Mouse (Mus musculus): Measurements from ENCODE around the gene Pde10a. TPM values are rescaled to one million over a fixed set of nuclear protein-coding genes. Genes with fewer than 3 reads are reported as not detected.

Pde10a gene
- total RNA-seq, 1 experiment = 2.6 TPM

- in situ Hi-C loops (cut with MboI; ENCODE audit: low sequenced_read_pairs in 2 of 2, unreplicated experiment in 2 of 2) = no loop called here
- H3K9me3 ChIP-seq (ENCODE audit: control insufficient read depth, insufficient read depth, low read depth, low read length) = no peaks in the 10 kb centered on the region
- peaks cover 2% of the 10 kb centered on the region in 2 experiments; a peak in 1 of 4 replicates for H3K4me1 ChIP-seq (ENCODE audit: control insufficient read depth in 2 of 2, insufficient read depth in 2 of 2, low read length in 2 of 2, poor library complexity in 1 of 2)
- no peak for DNase-seq (ENCODE audit: low read depth, low spot score)
- no peak overlapping the region for H3K9ac ChIP-seq (ENCODE audit: insufficient read depth, low read depth, low read length, poor library complexity, severe bottlenecking)
- no peaks in the 10 kb centered on the region for H3K36me3 ChIP-seq (ENCODE audit: control insufficient read depth, insufficient read depth, low read length, poor library complexity, severe bottlenecking)
- TF ChIP-seq ZNF384 (IDR thresholded peaks at IDR 0.05; ENCODE audit: low read depth, low read length) (no peak), ZC3H11A (IDR thresholded peaks at IDR 0.05; ENCODE audit: borderline replicate concordance, low read depth, low read length) (no peak), HCFC1 (IDR thresholded peaks at IDR 0.05; ENCODE audit: borderline replicate concordance, insufficient read depth, low read length) (no peak), MAFK (IDR thresholded peaks at IDR 0.05; ENCODE audit: insufficient read depth, low read depth, low read length) (no peak), CHD2 (IDR thresholded peaks at IDR 0.05; ENCODE audit: low read depth, low read length) (no peak)
- no peak overlapping the region for H3K4me3 ChIP-seq (ENCODE audit: insufficient read depth in 1 of 2, low read depth in 1 of 2, low read length in 2 of 2, poor library complexity in 1 of 2, severe bottlenecking in 1 of 2)
- H3K27ac ChIP-seq (ENCODE audit: insufficient read depth, low read depth, low read length, poor library complexity, severe bottlenecking) = no peak overlapping the region
These were observed 133.7 kb downstream of the Pde10a start for GRCm38 (mm10) chr17:8658751-8659454.

GRCm38 (mm10) chr17:8666912-8667311 is 141.7 kb downstream of the Pde10a start:
- Histone ChIP-seq H3K4me3 (ENCODE audit: insufficient read depth in 1 of 2, low read depth in 1 of 2, low read length in 2 of 2, poor library complexity in 1 of 2, severe bottlenecking in 1 of 2) (no peak overlapping the region), H3K36me3 (ENCODE audit: control insufficient read depth, insufficient read depth, low read length, poor library complexity, severe bottlenecking) (no peaks in the 10 kb centered on the region), H3K4me1 (ENCODE audit: control insufficient read depth in 2 of 2, insufficient read depth in 2 of 2, low read length in 2 of 2, poor library complexity in 1 of 2) (no peaks in the 10 kb centered on the region), H3K9me3 (ENCODE audit: control insufficient read depth, insufficient read depth, low read depth, low read length) (no peaks in the 10 kb centered on the region), H3K9ac (ENCODE audit: insufficient read depth, low read depth, low read length, poor library complexity, severe bottlenecking) (no peak overlapping the region), H3K27ac (ENCODE audit: insufficient read depth, low read depth, low read length, poor library complexity, severe bottlenecking) (no peak overlapping the region)
- in situ Hi-C loops (cut with MboI; ENCODE audit: low sequenced_read_pairs in 2 of 2, unreplicated experiment in 2 of 2) = no loop called here
- TF ChIP-seq CHD2 (IDR thresholded peaks at IDR 0.05; ENCODE audit: low read depth, low read length) (no peak), MAFK (IDR thresholded peaks at IDR 0.05; ENCODE audit: insufficient read depth, low read depth, low read length) (no peak), ZNF384 (IDR thresholded peaks at IDR 0.05; ENCODE audit: low read depth, low read length) (no peak), HCFC1 (IDR thresholded peaks at IDR 0.05; ENCODE audit: borderline replicate concordance, insufficient read depth, low read length) (no peak), ZC3H11A (IDR thresholded peaks at IDR 0.05; ENCODE audit: borderline replicate concordance, low read depth, low read length) (no peak)
- DNase-seq (ENCODE audit: low read depth, low spot score) = no peak

- Histone ChIP-seq H3K36me3 (ENCODE audit: control insufficient read depth, insufficient read depth, low read length, poor library complexity, severe bottlenecking) (no peaks in the 10 kb centered on the region), H3K9me3 (ENCODE audit: control insufficient read depth, insufficient read depth, low read depth, low read length) (no peaks in the 10 kb centered on the region), H3K4me1 (ENCODE audit: control insufficient read depth in 2 of 2, insufficient read depth in 2 of 2, low read length in 2 of 2, poor library complexity in 1 of 2) (no peaks in the 10 kb centered on the region), H3K4me3 (ENCODE audit: insufficient read depth in 1 of 2, low read depth in 1 of 2, low read length in 2 of 2, poor library complexity in 1 of 2, severe bottlenecking in 1 of 2) (no peak overlapping the region), H3K27ac (ENCODE audit: insufficient read depth, low read depth, low read length, poor library complexity, severe bottlenecking) (no peak overlapping the region), H3K9ac (ENCODE audit: insufficient read depth, low read depth, low read length, poor library complexity, severe bottlenecking) (no peak overlapping the region)
- in situ Hi-C loops (cut with MboI; ENCODE audit: low sequenced_read_pairs in 2 of 2, unreplicated experiment in 2 of 2) = no loop called here
- no peak for DNase-seq (ENCODE audit: low read depth, low spot score)
- TF ChIP-seq HCFC1 (IDR thresholded peaks at IDR 0.05; ENCODE audit: borderline replicate concordance, insufficient read depth, low read length) (no peak), MAFK (IDR thresholded peaks at IDR 0.05; ENCODE audit: insufficient read depth, low read depth, low read length) (no peak), CHD2 (IDR thresholded peaks at IDR 0.05; ENCODE audit: low read depth, low read length) (no peak), ZNF384 (IDR thresholded peaks at IDR 0.05; ENCODE audit: low read depth, low read length) (no peak), ZC3H11A (IDR thresholded peaks at IDR 0.05; ENCODE audit: borderline replicate concordance, low read depth, low read length) (no peak)
These were observed 149.5 kb downstream of the Pde10a start for GRCm38 (mm10) chr17:8674651-8675050.

GRCm38 (mm10) chr17:8686356-8686755 is 161.2 kb downstream of the Pde10a start:
- no peak overlapping the region for H3K27ac ChIP-seq (ENCODE audit: insufficient read depth, low read depth, low read length, poor library complexity, severe bottlenecking)
- no peak for TF ChIP-seq CHD2 (IDR thresholded peaks at IDR 0.05; ENCODE audit: low read depth, low read length)
- TF ChIP-seq ZNF384 (IDR thresholded peaks at IDR 0.05; ENCODE audit: low read depth, low read length) = no peak
- no peak for TF ChIP-seq HCFC1 (IDR thresholded peaks at IDR 0.05; ENCODE audit: borderline replicate concordance, insufficient read depth, low read length)
- no peak for TF ChIP-seq MAFK (IDR thresholded peaks at IDR 0.05; ENCODE audit: insufficient read depth, low read depth, low read length)
- no peak for TF ChIP-seq ZC3H11A (IDR thresholded peaks at IDR 0.05; ENCODE audit: borderline replicate concordance, low read depth, low read length)
- in situ Hi-C loops (cut with MboI; ENCODE audit: low sequenced_read_pairs in 2 of 2, unreplicated experiment in 2 of 2) = no loop called here
- no peak for DNase-seq (ENCODE audit: low read depth, low spot score)
- no peak overlapping the region for H3K4me3 ChIP-seq (ENCODE audit: insufficient read depth in 1 of 2, low read depth in 1 of 2, low read length in 2 of 2, poor library complexity in 1 of 2, severe bottlenecking in 1 of 2)
- no peaks in the 10 kb centered on the region; the same call in 1 of the 2 replicates for H3K36me3 ChIP-seq (ENCODE audit: control insufficient read depth, insufficient read depth, low read length, poor library complexity, severe bottlenecking)
- H3K9me3 ChIP-seq (ENCODE audit: control insufficient read depth, insufficient read depth, low read depth, low read length) = no peaks in the 10 kb centered on the region
- H3K9ac ChIP-seq (ENCODE audit: insufficient read depth, low read depth, low read length, poor library complexity, severe bottlenecking) = no peak overlapping the region
- 0 out of 4 replicates have a peak, but pooled peaks cover 0 to 2% of the 10 kb centered on the region in 2 experiments for H3K4me1 ChIP-seq (ENCODE audit: control insufficient read depth in 2 of 2, insufficient read depth in 2 of 2, low read length in 2 of 2, poor library complexity in 1 of 2)

All from ES-E14 (cell line).